Mouse (Mus musculus) hindbrain, embryonic 10.5 days (tissue): ENCODE measurements at regions not wholly inside any gene's neighbourhood (a gene's known extent, or its start where the extent isn't known, plus 50 kb on each side); places are given as distances from the start of the nearest gene placed in this dataset.

ENCODE experiments used
- DNase-seq: peaks from one replicate; pipeline ENCODE4 v3.0.0-alpha.2; 2017; ENCODE audit warnings: low spot score
- H3K27ac ChIP-seq: fragments of 300-500 bp; sonication (generic); 2 replicates; pipeline ENCODE4 v1.5.1; 2016; ENCODE audit warnings: mild to moderate bottlenecking, moderate library complexity
- H3K27me3 ChIP-seq: fragments of 300-500 bp; sonication (generic); 2 replicates; pipeline ENCODE4 v1.6.1; 2016; ENCODE audit warnings: mild to moderate bottlenecking; ENCODE audit not compliant: poor library complexity, insufficient read depth, severe bottlenecking
- H3K36me3 ChIP-seq: fragments of 300-500 bp; sonication (generic); 2 replicates; pipeline ENCODE4 v1.6.1; 2016; ENCODE audit warnings: mild to moderate bottlenecking, moderate library complexity
- H3K4me1 ChIP-seq: fragments of 300-500 bp; sonication (generic); replicated peaks from 2 replicates; pipeline ENCODE4 v1.6.1; 2016; ENCODE audit warnings: mild to moderate bottlenecking
- H3K4me3 ChIP-seq: fragments of 300-500 bp; sonication (generic); 2 replicates; pipeline ENCODE4 v1.5.1; 2016; ENCODE audit warnings: mild to moderate bottlenecking, moderate library complexity
- H3K9me3 ChIP-seq: fragments of 300-500 bp; sonication (generic); 2 replicates; pipeline ENCODE4 v1.6.1; 2016; ENCODE audit warnings: mild to moderate bottlenecking, moderate library complexity
- WGBS: fragments of 180-500 bp; shearing (Covaris S2); methylation state at CpG from one replicate; pipeline ENCODE4 v1.1.7; 2016; 5-methylcytosine and 5-hydroxymethylcytosine counted together

DNA sequence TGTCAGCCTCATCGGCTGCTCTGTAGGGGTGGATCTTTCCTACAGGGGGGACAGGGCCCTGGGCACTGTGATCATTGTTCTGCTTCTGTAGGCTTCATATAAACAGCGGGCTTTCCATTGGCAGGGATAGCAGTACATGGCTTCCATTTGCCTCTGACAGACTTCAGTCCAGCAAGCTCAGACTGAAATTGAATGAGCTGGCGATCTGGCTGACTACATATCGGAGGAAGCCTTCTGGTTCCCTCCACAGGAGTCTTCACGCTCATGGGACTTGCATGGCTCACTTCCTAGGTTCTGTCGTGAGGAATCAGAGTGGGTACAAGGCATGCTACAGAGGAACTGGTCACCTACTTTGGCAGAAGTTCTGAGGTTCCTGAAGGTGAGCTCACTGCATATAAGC lies 155.7 kb upstream of the BB014433 start:
- Histone ChIP-seq H3K36me3 (no peaks in the 10 kb centered on the region), H3K4me3 (no peak overlapping the region), H3K9me3 (no peaks in the 10 kb centered on the region), H3K27me3 (no peaks in the 10 kb centered on the region), H3K4me1 (0 out of 2 replicates have a peak, but pooled peaks cover 3% of the 10 kb centered on the region), H3K27ac (no peak overlapping the region)
- no peak for DNase-seq
- 89% methylated on average over 6 of the region's 6 CpGs for WGBS

DNA sequence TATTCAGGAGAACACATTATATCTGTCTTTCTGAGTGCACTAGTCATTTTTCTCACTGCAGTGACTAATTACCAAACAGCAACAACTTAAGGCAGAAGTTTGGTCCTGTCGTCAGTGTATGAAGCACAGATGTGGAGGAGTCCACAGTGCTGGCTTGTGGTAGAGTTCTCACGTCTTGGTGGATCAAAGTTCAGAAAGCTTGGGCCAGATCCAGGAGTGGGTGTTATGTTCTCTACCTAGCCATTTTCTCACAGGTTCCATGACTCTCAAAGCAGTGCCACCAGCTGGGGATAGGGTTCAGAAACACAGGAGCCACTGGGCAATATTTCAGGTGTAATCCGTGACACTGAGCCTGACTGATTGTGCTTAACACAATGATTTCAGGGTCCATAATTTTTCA lies 144.8 kb upstream of the BB014433 start:
- H3K4me3 ChIP-seq = no peak overlapping the region
- H3K27me3 ChIP-seq = no peaks in the 10 kb centered on the region
- H3K9me3 ChIP-seq = no peaks in the 10 kb centered on the region
- no peak overlapping the region for H3K27ac ChIP-seq
- no peak for DNase-seq
- WGBS = 93% methylated on average over 3 of the region's 3 CpGs
- H3K4me1 ChIP-seq = peaks cover 10% of the 10 kb centered on the region; the same call in 1 of the 2 replicates
- H3K36me3 ChIP-seq = no peaks in the 10 kb centered on the region

DNA sequence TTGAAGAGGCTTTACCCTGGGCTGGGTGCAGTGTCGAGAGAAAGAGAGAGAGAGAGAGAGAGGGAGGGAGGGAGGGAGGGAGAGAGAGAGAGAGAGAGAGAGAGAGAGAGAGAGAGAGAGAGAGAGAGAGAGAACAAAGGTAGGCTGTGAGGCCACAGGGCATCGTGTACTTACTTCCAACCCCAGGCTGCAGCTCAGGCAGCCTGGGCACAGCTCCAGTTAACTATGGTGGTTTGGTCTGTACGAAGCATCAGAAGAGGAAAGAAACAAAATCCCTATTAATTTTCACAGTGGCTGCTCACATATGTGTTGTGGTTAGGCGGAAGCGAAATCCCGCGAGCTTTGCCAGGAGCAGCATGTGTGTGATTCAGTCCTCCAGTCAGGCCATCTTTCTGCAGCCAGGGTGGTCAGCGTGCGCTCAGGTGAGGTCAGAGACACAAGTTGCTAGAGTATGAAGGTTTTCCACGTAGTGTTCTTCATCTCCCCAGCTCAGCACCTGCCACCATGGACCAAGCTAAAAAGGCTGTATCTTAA lies 143.3 kb upstream of the BB014433 start:
- H3K4me1 ChIP-seq = peaks cover 10% of the 10 kb centered on the region; the same call in 1 of the 2 replicates
- H3K27ac ChIP-seq = peak overlapping the region; percentile 9; the same call in 1 of the 2 replicates
- no peaks in the 10 kb centered on the region for H3K9me3 ChIP-seq
- no peak overlapping the region for H3K4me3 ChIP-seq
- 40% methylated on average over 10 of the region's 10 CpGs for WGBS
- no peaks in the 10 kb centered on the region for H3K27me3 ChIP-seq
- DNase-seq = no peak
- no peaks in the 10 kb centered on the region for H3K36me3 ChIP-seq
